Mouse (Mus musculus) left cerebral cortex, adult 9 months (tissue): ENCODE measurements at regions not wholly inside any gene's neighbourhood (a gene's known extent, or its start where the extent isn't known, plus 50 kb on each side); places are given as distances from the start of the nearest gene placed in this dataset.
"Not testable (repeated sequence)": the region's sequence is repeated elsewhere in the genome, so short reads cannot be mapped to it uniquely, and the experiment has no call there.

Experiments used
- DNase-seq, 2 experiments: peaks; one replicate each; pipeline ENCODE4 v3.0.0; 2022; ENCODE audit warnings: low spot score in 2 of 2

DNA sequence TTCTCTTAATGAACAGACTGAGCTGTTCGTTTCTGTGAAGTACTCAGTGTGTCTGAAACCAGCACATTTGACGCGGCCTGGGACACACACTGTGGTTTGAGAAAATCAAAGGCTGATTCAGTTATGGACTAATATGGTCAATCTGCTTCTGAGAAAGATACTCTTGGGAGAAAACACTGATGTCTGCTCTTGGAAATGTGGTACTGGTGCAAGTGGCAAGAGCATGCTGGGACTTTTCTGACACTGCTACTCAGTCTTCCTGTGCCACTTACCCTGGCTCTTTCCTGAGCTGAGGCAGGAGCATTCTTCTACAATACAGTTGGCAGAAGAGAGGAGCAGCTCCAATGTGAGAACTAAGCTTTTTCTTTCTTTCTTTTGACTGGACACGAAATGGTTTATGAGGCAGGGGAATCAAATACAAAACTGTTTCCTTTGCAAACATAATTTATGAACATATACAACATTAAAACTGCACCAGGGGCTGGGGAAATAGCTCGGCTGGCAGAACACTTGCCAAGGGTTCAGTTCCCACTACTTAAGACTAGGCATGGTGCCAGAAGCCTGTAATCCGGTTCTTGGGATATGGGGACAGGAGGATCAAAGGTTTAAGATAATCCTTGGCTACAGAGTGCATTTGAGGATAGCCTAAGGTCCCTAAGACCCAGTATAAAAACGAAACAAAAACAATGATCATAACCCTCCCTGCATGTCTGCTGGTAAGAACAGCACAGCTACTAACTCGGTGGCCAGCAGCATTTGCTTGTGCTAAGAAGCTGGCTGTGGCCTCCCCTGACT is 173.7 kb upstream of the Klf14 start:
- DNase-seq: no peak

DNA sequence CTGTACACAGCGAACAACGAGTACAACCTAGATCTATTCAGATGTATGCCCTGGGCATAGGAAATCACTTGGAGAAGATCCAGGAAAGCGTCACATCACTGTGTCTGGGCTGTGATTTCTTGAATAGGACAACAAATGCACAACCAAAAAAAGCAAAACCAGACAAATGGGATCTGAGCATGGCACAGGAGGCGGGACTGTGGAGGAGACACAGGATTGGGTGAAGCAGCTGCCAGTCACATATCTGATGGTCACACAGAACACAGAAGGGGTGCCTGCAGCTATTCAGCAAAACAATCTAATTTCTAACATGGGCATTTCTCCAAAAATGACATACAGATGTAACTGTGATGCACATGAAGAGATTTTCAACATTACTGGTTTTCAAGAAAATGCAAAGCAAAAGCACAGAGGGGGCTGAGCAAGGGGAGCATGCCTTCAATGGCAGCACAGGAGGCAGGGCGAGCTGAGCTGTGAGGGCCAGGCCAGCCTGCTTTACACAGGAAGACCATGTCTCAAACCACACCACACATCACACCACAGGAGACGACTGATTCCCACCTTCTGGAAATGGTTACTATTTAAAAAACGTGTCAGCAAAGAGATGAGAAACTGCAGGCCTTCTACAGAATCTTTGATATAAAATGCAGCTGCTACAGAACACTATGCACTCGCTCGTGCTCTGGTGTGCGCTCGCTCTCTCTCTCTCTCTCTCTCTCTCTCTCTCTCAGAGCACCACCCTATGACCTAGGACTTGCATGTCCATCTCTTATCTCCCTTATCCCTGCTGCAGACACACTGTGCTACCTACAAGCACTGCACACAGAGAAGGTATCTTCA is 175.2 kb upstream of the Klf14 start:
- DNase-seq: peak in 1 of 2 experiments; percentile 35

GRCm38 (mm10) chr6:31134736-31135077 is 175.8 kb upstream of the Klf14 start:
- no peak for DNase-seq

DNA sequence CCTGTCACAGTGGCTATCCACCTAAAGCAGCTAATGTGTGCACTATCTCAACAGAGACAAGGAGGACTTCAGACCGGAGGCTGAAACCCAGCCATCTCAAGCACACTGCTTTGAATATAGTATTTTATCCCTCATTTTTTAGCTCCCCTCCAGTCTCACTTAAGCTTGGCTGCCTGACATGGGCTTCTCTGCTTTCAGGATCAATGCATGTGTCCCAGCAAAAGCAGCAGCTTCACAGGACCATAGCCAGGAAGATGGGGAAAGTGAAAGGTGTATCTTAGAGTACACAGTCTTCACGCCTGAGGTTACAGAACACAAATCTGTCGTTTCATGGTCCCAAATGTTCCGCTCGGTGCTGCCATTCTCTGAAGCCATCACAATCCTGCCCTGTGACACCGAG is 176.7 kb upstream of the Klf14 start:
- no peak for DNase-seq

DNA sequence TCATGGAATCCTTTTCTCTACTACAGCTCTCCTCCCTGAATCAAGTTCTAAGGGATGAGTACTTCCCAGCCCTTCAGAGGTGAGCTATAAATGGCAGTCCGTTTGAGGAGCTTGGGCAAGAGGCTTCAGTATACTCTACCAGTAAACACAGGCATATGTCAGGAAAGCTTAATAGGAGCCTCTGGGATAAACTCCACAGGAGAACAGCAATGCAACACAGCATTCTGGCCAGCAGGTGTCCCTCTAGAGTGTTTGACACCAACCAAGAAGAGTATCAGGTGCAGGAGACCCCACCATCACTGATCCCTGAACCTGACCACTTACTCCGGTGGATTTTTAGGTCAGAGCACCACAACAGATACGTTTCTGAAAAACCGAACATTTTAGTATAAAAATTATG is 178.0 kb upstream of the Klf14 start:
- DNase-seq: no peak

- no peak for DNase-seq
These were observed 178.5 kb upstream of the Klf14 start for GRCm38 (mm10) chr6:31137351-31137750.

- no peak for DNase-seq
These were observed 181.1 kb upstream of the Klf14 start for GRCm38 (mm10) chr6:31140000-31140399.

DNA sequence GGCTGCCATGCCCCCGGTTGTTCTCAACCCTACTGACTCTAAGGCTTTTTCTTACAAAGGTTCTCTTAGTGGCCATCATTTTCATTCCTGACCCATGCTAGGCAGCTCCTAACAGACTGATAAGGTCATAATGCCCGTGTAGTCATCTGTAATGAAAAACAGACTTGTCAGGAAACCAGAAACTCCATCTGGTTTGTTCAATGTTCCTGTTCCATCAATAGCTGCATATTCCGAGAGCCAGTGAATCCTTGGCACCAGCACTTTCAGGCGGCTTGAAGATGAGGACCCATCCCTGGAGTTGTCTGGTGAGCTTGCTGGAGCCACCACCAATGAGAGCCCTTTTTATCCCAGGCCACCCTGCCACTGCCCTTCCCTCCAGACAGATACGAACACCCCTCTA is 181.7 kb upstream of the Klf14 start:
- DNase-seq: no peak

GRCm38 (mm10) chr6:31141486-31141885 is 182.6 kb upstream of the Klf14 start:
- no peak for DNase-seq

DNA sequence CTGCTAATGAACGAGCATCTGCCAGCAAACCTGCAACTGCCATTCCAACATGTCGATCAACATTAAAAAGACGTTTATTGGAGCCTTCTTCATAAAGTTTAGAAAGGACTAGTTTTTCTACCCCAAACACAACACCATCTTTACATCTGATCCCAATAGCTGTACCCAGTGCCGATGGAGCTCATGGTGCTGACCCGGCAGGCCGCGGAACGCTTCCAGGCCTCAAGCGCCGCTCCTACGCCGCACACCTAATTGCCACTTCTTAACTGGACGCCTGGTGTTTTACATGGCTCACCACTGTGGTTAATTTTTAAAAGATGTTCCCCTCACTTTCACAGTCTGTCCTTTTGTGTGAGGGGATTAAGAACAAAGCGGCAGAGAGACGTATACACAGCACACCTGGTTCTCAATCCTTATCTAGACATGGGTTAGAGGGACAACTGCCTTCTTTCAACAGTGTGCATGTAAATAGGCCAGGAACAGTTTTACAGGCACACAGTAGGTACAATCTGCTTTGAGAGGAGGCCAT is 183.7 kb upstream of the Klf14 start:
- DNase-seq: not testable (repeated sequence)

DNA sequence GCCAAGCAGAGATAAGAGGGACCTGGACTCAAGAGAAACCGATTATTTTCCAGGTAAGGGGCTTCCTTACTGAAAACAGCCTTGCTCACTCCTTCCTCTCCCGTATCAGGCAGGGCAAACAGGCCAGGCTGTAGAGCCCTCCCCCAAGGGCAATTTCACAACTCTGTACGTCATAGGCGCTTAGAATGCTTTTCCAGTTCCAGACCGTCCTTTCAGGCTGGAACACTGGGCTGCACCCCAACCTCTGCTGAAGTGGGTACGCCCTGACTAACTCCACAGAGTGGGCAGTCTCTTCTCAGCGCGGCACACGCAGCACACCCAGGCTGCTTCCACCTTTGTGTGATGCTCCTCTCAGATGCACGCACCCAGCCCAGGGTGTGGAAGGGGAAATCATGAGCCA is 186.8 kb upstream of the Klf14 start:
- DNase-seq: no peak

GRCm38 (mm10) chr6:31146779-31147178 is 187.9 kb upstream of the Klf14 start:
- DNase-seq: no peak

- DNase-seq: no peak
These were observed 188.8 kb upstream of the Klf14 start for GRCm38 (mm10) chr6:31147682-31148081.

DNA sequence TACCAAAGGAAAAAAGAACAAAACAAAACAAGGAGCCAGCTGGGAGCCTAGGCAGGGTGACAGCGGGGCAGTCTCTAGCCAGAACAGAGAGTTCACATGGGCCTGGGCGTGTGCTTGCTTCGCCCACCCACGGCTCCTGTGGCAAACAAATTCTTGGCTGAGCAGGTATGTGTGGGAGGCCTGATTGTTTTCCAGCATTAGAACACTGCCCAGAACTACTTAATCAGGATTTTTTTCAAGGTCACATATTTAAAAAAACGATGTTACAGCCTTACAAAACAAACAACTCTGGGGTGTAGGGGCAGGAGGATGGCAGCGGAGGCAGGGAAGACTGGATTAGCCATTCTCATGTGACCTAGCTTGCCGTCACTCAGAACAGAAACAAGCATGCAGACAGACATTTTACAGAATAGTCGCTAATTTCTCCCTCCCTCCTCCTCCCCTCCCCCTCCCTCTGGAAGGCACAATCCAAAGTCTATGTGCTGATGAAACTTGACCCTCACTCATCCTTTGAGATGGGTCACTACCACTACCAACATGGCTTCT is 189.5 kb upstream of the Klf14 start:
- DNase-seq: no peak

DNA sequence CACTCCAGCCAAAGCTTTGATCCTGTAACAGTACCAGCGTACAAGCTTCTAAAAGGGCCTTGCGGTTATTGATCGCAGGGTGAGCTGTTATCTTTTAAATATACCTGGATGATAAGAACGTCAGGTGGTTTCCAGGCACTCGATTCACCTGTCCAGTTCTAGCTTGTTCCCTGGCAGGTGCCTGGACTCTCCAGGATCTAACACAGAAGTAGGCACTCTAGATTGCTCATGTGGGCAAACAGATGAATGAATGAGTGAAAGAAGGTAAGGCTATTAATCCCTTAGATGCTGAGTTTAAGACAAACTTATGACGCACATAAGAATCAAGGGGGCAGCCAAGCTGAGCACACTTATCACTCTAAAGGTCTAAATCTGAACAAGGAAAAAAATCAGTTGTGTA is 190.3 kb upstream of the Klf14 start:
- no peak for DNase-seq

GRCm38 (mm10) chr6:31150416-31150815 is 191.5 kb upstream of the Klf14 start:
- DNase-seq: no peak

GRCm38 (mm10) chr6:31155857-31156256 is 197.0 kb upstream of the Klf14 start:
- DNase-seq: peak in 1 of 2 experiments; percentile 61

- no peak for DNase-seq
These were observed 198.1 kb upstream of the Klf14 start for GRCm38 (mm10) chr6:31156999-31157398.

GRCm38 (mm10) chr6:31157429-31157828 is 198.6 kb upstream of the Klf14 start:
- DNase-seq: no peak

DNA sequence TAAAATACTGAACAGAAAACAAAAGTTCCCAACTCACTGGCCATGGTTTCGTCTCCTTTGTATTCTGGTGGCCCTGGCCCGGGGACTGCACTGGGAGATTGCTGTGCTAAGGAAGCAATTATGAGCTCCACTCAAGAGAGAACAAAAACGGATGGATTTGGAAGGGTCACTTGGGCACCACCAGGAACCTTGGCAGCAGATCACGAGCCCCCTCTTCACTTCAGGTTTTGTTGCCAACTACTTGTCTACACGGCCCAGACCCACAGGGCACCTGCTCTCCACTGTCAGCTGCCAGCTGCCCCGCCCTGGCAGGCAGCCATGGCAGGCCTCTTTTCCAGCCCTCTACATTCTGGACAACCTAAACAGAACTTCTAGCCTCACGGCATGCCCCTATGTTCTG is 199.8 kb upstream of the Klf14 start:
- no peak for DNase-seq

GRCm38 (mm10) chr6:31159240-31159639 is 200.4 kb upstream of the Klf14 start:
- DNase-seq: no peak

DNA sequence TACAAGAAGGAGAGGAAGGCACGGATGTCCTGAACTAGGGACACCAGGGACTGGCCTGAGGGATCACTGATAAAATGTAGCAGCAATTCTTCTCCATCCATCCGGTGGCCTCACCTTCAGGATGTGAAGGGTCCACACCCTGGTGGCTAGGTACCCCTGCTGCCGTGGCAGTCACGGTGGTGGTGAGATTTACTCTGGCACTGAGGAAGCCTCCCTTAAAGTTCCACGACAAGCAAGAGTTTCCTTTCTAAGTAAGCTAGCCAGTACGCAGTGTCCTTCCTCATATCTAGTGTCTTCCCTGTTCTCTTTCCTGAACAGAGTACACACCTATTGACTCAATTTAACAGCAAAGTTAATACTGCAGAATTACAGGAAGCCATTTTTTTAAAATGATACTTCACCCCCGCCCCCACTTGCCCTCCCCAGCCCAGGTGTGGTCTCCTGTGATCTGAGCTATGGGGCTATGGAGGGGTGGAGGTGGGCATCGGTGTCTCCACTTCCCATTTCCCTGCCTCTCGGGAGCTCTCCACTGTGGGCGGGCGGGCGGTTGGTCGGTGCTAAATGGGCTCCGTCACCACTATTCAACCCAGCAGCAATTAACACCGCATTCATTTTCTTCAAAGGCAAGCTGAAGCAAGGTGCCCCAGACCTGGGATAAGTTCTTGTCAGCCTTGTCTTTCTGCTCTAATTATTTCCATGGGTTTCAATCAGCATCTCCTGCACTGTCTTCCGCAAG is 201.2 kb upstream of the Klf14 start:
- DNase-seq: no peak
